Mouse (Mus musculus) frontal cortex, postnatal 10 days (tissue): Measurements from ENCODE around the gene Smyd3.

Source experiments
- DNase-seq, 2 experiments: peaks; one replicate each; pipeline ENCODE4 v3.0.0; 2022; ENCODE audit warnings: low spot score in 2 of 2, mixed read lengths in 1 of 2

Gene Smyd3

GRCm38 (mm10) chr1:179519901-179520300, 2.1 kb upstream of the Smyd3 start:
- no peak for DNase-seq

- no peak for DNase-seq
Observed at GRCm38 (mm10) chr1:179516941-179517712, 714 bp downstream of the Smyd3 start.

- DNase-seq = peak in 1 of 2 experiments; percentile 43
Observed at GRCm38 (mm10) chr1:179511895-179512294, 5.9 kb downstream of the Smyd3 start.

- DNase-seq = no peak
Observed at GRCm38 (mm10) chr1:179510546-179511340, 7.1 kb downstream of the Smyd3 start.

GRCm38 (mm10) chr1:179506530-179507315, 11.1 kb downstream of the Smyd3 start:
- DNase-seq = no peak

- DNase-seq = no peak
Observed at GRCm38 (mm10) chr1:179502565-179502964, 15.3 kb downstream of the Smyd3 start.

- DNase-seq = no peak
Observed at GRCm38 (mm10) chr1:179499257-179499656, 18.6 kb downstream of the Smyd3 start.

GRCm38 (mm10) chr1:179492908-179493307, 24.9 kb downstream of the Smyd3 start:
- no peak for DNase-seq

GRCm38 (mm10) chr1:179488520-179488919, 29.3 kb downstream of the Smyd3 start:
- DNase-seq = no peak

- no peak for DNase-seq
Observed at GRCm38 (mm10) chr1:179487990-179488389, 29.9 kb downstream of the Smyd3 start.

- no peak for DNase-seq
Observed at GRCm38 (mm10) chr1:179487238-179487637, 30.6 kb downstream of the Smyd3 start.

- no peak for DNase-seq
Observed at GRCm38 (mm10) chr1:179485784-179486540, 31.9 kb downstream of the Smyd3 start.

GRCm38 (mm10) chr1:179480862-179481261, 37.0 kb downstream of the Smyd3 start:
- DNase-seq = no peak

GRCm38 (mm10) chr1:179477157-179477902, 40.5 kb downstream of the Smyd3 start:
- peak in 1 of 2 experiments; percentile 31 for DNase-seq

- no peak for DNase-seq
Observed at GRCm38 (mm10) chr1:179476461-179477156, 41.2 kb downstream of the Smyd3 start.

GRCm38 (mm10) chr1:179474776-179475175, 43.1 kb downstream of the Smyd3 start:
- no peak for DNase-seq

GRCm38 (mm10) chr1:179473920-179474643, 43.8 kb downstream of the Smyd3 start:
- DNase-seq = no peak

GRCm38 (mm10) chr1:179467970-179468369, 49.9 kb downstream of the Smyd3 start:
- no peak for DNase-seq

- DNase-seq = no peak
Observed at GRCm38 (mm10) chr1:179462376-179462775, 55.5 kb downstream of the Smyd3 start.
